Mouse (Mus musculus): ENCODE measurements around the gene Olfr509.
"Not testable (repeated sequence)": the region's sequence is repeated elsewhere in the genome, so short reads cannot be mapped to it uniquely, and the experiment has no call there.

Gene Olfr509

GRCm38 (mm10) chr7:108651806-108652205 is at the start of gene Olfr509:
Olfr509 (minus strand) TSS chr7:108651906.
- no peak for DNase-seq (ENCODE audit: low read depth)

- DNase-seq (ENCODE audit: low read depth): no peak
Measured at GRCm38 (mm10) chr7:108678886-108679285, 27.2 kb upstream of the Olfr509 start.

- DNase-seq (ENCODE audit: low read depth): no peak
Measured at GRCm38 (mm10) chr7:108671058-108671457, 19.4 kb upstream of the Olfr509 start.

GRCm38 (mm10) chr7:108666118-108666517 is 14.4 kb upstream of the Olfr509 start, which contains the start of gene Olfr510:
Olfr510 (plus strand) TSS chr7:108666418.
- DNase-seq (ENCODE audit: low read depth): no peak

- DNase-seq (ENCODE audit: low read depth): no peak
Measured at GRCm38 (mm10) chr7:108662419-108662818, 10.7 kb upstream of the Olfr509 start.

- no peak for DNase-seq (ENCODE audit: low read depth)
Measured at GRCm38 (mm10) chr7:108629694-108630093, 22.0 kb downstream of the Olfr509 start, which contains the start of gene Olfr508. Olfr508 (plus strand) TSS chr7:108629994.

- no peak for DNase-seq (ENCODE audit: low read depth)
Measured at GRCm38 (mm10) chr7:108621514-108621913, 30.2 kb downstream of the Olfr509 start, which contains the start of gene Olfr507. Olfr507 (plus strand) TSS chr7:108621814.

- not testable (repeated sequence) for DNase-seq (ENCODE audit: low read depth)
Measured at GRCm38 (mm10) chr7:108616781-108617180, 34.9 kb downstream of the Olfr509 start.

- no peak for DNase-seq (ENCODE audit: low read depth)
Measured at GRCm38 (mm10) chr7:108614110-108614509, 37.6 kb downstream of the Olfr509 start.

- DNase-seq (ENCODE audit: low read depth): no peak
Measured at GRCm38 (mm10) chr7:108610487-108610886, 41.2 kb downstream of the Olfr509 start, which contains the start of gene Olfr506. Olfr506 (plus strand) TSS chr7:108610787.

GRCm38 (mm10) chr7:108601916-108602315 is 49.8 kb downstream of the Olfr509 start:
- not testable (repeated sequence) for DNase-seq (ENCODE audit: low read depth)

Measured in naive thymus-derived CD4-positive, alpha-beta T cell, adult 2 months (primary cell).